Mouse (Mus musculus): Measurements from ENCODE around the gene Pde9a.

The Pde9a gene

DNA sequence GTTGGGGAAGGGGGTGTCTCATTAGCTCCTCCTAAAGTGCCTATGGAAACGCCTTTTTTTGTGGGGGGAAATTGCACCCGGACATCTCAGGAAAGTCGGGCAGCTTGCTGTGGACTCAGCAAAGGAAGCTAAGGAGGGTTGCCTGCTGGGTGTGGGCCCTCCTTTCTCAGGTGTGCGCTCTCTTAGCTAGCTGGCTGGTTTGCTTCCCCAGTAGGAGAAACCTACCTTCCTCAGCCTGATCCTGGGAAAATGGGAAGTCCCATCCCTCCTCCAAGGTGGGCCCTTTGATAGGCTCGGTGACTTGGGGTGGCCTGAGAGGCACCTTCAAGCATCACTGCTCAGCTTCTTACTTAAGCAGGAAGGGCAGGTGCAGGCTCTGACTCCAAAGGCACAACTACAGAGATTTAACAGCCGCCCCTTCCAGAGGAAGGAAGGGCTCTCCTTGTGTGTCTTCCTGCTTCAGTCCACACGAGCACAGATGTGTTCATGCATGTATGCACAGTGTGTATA, 811 bp downstream of the Pde9a start:
- DNase-seq (ENCODE audit: extremely low spot score): no peak

DNA sequence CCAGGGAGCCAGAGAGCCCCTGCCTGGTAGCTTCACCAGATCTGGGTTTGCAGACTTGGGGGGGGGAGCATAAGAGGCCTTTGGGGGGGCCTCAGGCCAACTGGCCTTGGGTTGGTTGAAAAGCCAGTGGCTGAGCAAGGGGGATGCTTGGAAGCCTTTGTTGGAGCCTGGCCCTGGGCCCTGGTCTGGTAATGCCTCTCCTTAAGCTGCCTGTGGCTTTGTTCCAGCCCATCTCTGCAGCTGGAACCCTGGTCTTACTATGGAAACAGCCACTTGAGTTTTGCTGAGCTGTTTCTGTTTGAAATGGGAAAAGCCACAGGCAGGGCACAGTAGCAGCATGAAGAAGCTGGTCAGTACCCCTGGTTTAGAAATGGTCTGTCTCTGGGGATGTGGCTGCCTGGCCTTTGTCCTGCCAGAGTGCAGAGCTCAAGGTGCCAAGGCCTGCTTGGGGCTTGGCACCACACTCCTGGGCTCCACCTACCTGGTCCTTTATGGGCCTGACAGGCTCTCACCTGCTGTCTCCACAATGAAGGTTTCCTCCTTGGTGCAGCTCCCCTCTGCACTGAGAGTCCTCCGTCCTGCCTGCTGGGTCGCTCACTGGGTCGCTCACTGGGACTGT, 3.5 kb downstream of the Pde9a start:
- no peak for DNase-seq (ENCODE audit: extremely low spot score)

DNA sequence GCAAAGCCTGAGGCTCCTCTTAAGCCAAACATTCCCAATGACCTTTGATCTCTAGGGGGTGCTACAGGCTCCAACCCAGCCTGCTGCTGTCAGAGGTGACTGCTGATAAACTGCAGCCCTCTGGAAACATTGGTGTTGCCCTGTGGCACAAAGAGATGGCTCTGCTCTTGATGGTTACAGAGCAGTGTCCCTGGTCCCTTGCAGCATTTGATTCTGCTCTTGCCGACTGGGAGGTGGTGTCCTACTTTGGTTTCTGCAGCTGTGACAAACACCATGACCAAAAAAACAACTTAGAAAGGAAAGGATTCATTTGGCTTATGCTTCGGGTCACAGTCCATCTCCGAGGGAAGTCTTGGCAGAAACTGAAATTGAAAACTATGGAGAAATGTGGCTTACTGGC, 5.5 kb downstream of the Pde9a start:
- DNase-seq (ENCODE audit: extremely low spot score): peak; percentile 32

DNA sequence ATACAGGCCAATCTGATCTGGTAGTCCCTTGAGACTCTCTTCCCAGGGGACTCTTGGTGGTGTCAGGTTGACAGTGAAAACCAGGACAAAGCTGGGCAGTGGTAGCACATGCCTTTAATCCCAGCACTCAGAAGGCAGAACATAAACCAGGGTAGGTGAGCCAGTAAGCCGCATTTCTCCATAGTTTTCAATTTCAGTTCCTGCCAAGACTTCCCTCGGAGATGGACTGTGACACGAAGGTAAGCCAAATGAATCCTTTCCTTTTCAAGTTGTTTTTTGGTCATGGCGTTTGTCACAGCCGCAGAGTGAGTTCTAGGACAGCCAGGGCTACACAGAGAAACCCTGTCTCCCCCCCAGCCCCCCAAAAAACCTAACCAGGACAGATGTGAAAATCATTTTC, 6.0 kb downstream of the Pde9a start:
- DNase-seq (ENCODE audit: extremely low spot score): no peak

DNA sequence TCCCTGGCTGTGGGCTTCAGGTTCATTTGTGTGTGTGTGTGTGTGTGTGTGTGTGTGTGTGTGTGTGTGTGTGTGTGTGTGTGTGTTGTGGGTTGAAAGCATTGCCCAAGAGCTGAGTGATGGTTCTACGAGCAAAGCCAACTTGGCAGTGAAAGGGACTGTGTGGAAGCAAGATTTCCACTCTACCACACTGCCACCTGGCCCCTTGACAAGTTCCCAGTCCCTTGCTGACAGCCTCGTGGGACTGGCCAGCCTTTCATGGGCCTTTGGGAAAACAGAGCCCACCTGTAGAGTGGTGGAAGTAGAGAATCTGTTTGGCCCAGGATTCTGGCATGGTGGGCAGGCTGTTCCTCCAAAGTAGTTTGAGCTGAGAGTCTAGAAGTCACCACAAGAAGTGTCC, 7.8 kb downstream of the Pde9a start:
- no peak for DNase-seq (ENCODE audit: extremely low spot score)

DNA sequence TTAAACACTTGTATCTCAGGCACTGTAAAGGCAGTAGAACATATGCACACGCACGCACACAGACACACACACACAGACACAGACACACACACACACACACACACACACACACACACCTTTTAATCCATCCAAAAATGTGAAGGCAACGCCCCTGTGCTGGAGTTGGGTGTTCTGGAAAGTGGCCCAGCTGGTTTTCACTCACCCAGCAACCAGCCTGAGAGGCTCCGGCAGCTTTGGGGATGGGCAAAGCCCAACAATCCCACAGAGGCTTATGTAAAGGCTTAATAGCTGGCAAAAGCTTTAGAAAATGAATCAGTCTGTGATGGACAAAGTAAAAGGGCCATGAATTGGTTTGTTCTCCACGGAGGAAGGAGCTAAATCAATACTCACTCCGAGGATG, 14.3 kb downstream of the Pde9a start:
- no peak for DNase-seq (ENCODE audit: extremely low spot score)

DNA sequence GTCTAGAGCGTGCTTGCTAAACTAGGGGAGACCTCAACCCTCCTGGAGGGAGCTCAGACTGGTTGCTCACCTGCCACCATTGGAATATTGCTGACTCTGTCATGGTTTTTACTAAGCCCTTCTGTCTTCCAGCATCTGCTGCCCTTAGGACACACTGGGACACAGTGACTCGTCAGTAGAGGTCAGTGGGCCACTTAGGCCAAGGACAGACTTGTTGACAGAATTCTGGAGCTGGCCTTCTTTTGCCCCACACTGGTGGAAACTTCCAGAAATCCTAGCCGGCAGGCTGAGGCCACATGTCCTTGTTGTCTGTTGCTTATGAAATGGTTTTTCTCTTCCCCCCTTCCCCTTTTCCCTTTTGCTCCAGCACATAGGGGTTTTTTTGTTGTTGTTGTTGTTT, 15.2 kb downstream of the Pde9a start:
- no peak for DNase-seq (ENCODE audit: extremely low spot score)

DNA sequence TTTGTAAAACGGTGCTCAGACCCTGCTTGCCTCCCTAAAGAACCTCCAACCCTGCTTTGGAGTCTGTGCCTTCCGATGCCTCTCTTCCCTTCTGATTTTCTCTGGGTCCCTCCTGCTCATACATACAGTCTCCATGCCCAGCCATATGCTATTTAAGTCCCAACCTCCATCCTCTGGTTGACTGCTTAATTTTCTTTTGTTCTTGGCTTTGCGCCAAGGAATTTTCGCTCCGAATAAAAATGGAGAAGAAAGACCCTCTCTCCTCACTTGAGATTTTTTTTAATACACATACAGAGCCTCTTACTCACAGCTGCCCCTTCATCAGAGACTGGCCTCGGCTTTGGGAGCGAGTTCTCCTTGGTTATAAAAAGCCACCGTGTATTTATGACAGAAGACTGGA, 16.7 kb downstream of the Pde9a start:
- DNase-seq (ENCODE audit: extremely low spot score): no peak

DNA sequence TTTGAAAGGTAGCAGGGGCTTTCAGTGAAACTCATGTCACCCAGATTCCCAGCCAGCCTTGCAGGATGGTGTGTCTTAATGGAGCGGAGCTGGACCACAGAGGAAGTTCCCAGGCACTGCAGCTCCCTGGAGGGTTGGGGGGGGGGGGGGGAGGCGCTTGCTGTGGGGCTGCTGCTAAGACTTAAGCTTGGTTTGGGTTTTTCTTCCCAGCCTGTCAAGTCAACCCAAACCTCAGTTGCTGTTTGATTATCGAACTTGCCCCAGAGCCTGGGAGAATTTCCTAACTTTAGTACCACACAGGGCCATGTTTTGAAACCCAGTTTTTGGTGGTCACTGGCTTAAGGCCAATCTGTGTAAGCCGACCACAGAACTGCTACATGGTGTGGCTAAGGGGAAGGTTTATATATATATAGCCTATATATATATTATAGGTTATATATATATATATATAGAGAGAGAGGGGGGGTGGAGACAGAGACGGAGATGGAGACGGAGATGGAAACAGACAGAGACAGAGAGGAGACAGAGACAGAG, 19.8 kb downstream of the Pde9a start:
- DNase-seq (ENCODE audit: extremely low spot score): no peak

DNA sequence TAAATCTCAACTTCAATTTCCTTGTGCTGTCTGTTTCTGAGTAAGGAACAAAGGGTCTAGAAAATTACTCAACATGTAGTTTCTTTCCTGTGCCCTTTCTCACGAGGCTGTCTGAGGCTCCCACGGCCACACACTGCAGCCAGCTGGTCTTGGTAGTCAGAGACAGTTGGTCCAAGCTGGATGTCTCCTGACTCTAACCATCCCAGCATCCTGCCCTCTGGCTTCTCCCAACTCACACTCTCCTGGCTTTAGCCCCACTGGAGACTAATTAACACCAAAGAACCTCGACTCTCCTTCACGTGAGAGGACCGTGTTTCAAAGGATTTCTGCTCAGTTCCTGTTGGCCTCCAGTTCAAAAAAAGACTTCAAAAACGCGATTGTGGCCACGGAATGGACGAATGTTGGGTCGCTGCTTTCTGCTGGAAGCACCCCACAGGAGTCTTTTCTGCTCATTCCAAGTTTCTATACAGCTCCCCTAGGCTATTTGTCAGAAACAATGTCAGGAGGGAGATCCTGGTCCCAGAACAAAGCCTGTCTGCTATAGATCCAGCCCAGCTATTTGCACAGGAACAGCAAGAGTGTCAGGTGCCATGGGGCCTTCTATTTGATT, 23.8 kb downstream of the Pde9a start:
- peak; percentile 34 for DNase-seq (ENCODE audit: extremely low spot score)

DNA sequence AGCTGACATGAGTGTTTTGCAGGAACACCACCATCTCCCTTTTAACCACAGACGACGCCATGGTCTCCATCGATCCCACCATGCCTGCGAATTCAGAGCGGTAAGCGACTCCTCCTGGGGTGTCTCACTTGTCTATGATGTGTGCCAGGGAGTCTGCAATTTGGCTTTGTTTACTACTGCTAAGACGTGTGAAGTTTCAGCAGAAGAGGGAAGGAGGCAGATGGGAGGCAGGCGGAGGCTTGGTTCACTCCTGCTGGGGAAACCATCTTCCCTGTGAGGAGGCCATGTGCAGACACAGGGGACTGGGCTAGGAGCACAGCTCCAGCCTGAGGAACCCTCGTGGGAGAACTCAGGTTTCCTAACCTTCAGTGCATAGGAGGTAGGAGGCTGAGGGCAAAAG, 29.2 kb downstream of the Pde9a start:
- DNase-seq (ENCODE audit: extremely low spot score): no peak

DNA sequence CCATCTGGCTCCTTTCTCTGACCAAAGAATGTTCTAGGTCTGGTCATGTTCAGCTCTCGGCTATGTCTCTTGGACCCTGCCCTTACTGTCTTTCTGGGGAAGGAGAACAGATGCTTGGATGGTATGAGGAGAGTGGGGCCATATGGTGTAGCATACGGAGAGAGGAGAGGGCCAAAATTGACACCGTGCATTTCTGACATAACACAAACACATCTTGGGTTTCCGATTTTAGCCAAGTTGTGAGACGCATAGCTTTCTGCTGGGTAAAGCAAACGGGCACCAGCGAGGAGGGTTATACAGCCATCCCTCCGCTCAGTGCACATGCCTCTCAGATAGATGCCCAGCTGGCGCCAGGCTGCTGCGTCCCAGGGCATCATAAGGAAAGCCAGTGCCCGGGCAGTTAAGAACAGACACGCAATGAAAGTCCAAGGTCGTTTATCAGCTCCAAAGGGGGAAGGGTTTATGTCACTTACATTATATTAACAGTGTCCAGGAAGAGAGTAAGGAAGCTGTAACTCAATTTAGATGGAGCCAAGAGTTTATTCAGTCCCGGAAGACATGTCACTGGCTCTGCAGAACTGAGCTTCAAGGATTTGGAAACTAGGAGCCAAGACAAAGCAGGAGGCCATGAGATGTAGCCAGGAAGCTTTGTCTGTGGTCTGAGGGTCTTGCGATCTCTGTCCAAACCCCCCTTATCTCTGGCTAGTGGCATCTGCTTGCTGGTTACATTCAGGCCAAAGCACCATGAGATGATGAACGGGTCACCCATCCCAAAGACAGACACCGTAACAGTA, 33.0 kb downstream of the Pde9a start:
- DNase-seq (ENCODE audit: extremely low spot score): no peak

DNA sequence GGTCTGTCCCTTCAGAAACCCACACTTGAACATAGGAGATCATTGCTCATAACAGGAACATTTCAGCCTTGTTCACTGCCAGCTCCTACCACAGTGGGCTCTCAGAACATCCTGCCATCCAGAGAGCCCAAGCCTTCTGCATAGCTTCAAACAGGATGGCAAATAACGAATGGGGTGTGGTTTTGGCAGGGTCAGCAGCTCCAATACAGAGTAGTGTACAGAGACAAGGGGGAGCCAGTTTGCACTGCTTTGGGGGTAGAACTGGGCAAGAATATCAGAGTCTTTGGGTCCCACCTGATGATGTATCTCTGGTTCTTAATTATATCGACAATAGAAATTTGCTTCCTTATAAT, 33.6 kb downstream of the Pde9a start:
- no peak for DNase-seq (ENCODE audit: extremely low spot score)

DNA sequence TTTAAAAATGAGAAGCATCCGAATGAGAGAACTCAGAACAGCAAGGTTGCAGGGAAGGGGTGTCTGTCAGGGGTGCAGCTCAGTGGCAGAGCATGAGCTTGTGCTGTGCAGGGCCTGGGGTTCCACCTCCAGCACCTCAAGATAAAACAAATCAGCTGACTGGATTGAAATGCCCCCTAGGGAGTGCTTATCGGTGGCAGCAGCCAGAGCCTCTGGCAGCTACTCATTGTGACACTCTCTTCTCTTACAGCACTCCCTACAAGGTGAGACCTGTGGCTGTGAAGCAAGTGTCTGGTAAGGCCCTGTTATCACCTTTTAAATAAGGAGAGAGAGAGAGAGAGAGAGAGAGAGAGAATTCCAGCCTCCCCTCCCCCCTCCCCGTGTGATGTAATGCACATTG, 34.0 kb downstream of the Pde9a start:
- DNase-seq (ENCODE audit: extremely low spot score): no peak

DNA sequence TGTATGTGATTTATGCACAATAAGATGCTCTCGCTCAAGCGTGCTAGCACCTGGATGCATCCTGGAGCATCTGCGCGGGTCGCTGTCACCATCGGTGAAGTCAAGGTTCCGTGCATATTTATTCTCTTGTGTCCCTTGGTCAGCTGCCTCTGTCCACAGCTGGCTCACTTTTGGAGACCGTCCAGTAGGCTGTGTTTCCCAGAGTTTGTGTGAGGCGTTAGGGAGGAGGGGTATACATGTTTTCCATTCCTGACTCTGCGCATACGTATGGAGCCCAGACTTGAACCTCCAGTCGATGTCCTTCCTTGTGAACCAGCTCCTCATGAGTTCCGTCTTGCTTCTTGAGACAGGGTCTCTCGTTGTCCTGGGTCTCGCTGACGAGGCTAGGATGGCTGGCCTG, 34.6 kb downstream of the Pde9a start:
- DNase-seq (ENCODE audit: extremely low spot score): no peak

DNA sequence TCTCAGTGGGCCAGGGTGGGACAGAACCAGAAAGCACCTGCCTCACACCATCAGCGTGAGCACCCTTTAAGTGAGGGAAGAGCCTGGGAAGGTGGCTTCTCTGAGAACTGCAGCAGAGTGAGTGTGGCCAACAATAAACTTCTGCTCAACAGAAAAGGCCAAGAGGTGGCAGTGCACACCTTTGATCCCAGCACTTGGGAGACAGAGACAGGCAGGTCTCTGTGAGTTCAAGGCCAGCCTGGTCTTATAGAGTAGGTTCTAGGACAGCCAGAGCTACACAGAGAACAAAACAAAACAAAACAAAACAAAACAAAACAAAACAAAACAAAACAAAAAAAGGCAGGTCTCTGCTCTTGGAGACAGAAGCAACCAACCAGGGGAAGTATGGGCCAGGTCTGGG, 36.4 kb downstream of the Pde9a start:
- no peak for DNase-seq (ENCODE audit: extremely low spot score)

DNA sequence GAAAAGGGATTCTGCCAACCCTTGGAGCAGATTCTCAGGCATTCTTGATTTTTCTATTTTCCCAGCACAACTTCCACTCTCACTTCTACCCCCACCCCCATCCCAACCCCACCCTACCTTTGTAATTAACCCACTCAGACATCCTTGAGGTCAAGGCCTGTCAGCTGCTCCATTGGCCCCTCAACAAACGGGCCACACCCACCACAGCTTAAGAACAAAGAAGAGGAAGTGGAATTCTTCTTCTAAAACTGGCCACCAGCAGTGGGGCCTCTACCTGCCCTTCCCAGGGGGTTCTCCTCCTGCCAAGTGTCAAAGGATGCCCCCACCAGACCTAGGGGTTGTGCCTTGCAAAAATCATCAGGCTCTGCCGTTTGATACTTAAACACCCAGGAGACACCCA, 37.0 kb downstream of the Pde9a start:
- no peak for DNase-seq (ENCODE audit: extremely low spot score)

DNA sequence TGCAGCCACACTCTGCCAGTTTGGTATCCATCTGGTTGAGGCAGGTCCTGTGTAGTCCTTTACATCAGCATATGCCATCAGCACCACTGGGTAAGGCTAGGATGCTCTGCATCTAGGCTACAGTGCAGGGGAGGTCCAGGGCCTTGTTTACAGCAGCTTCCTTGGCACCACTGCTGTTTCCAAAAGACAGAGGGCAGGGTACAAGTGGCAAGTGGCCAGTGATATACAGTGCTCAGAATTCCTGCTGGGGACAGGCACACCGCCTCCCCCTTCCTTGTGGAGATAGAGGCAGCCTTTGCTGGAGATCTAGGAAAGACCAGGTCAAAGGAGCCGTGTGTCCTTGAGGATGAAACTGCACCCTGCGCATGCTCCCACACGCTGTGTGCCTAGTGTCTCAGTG, 38.3 kb downstream of the Pde9a start:
- DNase-seq (ENCODE audit: extremely low spot score): no peak

DNA sequence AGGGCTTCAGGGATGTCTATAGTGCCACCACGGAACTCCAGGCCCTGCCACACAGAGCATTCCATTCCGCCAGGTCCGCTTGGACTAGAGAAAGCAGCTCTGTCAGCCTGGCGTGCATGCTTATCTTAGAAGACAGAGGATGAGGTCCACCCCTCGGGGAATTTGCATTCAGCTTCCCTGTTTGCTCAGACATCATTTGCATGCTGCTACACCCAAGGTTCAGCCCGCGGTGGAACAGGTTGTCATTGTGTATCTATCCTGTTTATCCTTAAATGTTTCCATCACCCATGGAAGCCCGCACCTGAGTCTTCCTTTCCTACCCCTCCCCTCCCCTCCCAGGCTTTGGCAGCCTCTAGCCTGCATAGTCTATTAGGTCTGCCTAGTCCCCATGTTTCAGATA, 38.8 kb downstream of the Pde9a start:
- no peak for DNase-seq (ENCODE audit: extremely low spot score)

DNA sequence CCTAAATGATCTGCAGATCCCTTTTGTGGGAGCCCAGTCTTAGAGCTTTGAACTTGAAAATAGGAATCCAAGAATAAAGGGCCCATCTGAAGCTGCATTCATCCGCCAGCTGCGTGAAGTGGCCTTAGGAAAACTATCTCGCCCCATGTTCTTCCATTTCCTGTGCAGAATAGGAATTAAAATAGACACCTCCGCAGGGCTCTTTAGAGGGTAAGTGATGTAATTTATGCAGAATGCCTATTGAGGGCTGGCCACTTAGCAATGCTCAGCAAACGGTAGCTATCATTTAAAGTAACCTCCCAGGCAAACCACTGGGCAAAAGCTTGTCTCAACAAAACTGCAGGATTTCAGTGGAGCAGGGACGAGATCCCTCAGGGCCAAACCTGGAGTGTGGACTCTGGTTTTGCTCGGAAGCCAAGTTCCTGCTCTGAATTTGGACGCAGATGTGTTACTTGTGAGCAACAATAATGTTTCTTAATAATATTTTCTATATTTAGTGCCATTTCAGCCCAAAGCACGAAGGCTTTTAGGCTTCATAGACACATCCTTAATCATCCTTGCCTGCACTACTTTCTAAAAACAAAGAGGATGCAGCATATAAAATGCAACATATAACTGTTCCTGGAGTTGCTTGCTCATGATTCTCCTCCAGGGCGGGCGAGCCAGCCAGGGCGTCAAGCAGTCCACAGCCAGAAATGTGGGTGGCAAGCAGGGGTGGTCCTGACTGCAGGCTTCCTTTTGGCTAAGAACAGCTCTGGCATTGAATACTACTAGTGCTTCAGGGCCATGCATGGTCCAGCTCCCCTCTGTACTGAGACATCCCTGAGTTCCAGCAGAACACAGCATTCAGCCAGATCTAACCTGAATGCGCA, 40.1 kb downstream of the Pde9a start:
- DNase-seq (ENCODE audit: extremely low spot score): no peak

DNA sequence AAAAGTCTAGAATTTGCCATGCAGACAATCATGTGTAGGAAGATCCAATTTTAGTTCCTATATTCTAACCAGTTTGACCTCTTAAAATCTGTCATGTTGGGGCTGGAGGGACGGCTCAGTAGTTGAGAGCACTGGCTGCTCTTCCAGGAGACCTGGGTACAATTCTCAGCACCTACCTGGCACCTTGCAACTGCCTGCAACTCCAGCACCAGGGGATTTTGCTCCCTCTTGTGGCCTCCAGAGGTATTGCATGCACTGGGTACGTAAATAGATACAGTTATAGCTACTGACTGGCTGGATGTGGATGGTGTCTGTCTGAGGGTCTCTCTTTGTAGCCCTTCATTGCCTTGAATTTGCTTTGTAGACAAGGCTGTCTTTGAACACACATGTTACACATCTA, 43.4 kb downstream of the Pde9a start:
- DNase-seq (ENCODE audit: extremely low spot score): no peak

DNA sequence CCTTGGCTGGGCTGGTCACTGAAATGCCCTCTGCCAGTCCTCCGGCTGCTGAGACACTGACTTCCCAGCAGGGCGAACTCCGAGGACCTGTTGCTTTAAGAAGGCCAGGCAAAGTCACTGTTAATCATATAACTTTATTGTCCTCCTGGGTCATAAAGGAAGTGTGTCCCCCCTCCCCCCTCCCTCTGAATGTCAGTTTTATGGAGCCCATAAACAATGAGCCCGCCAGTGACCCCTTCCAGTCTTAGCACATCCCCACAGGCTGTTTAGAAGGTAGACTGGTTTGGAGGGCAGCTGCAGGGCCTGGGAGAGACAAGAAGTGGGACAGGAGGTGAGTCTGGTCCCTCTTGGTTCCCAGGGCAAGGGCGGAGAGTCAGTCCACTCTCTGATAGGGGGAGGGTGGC, 46.9 kb downstream of the Pde9a start:
- DNase-seq (ENCODE audit: extremely low spot score): peak; percentile 27

Data from embryo, embryonic 9.5 days (tissue).